Mouse (Mus musculus) lung, embryonic 16.5 days (tissue): ENCODE results near the gene Olfr676. TPM values are rescaled to one million over a fixed set of nuclear protein-coding genes. Genes with fewer than 3 reads are reported as not detected.
"Not testable (repeated sequence)": the region's sequence is repeated elsewhere in the genome, so short reads cannot be mapped to it uniquely, and the experiment has no call there.

Experiments used
- ATAC-seq: fragments of 200-750 bp; cut with Nextera tagmentation; 2 replicates; pipeline ENCODE4 v1.8.0; 2017; ENCODE audit warnings: low read depth, mild to moderate bottlenecking, moderate library complexity
- H3K27ac ChIP-seq: fragments of 300-500 bp; sonication (generic); 2 replicates; pipeline ENCODE4 v1.5.1; 2014; ENCODE audit warnings: mild to moderate bottlenecking, control low read depth, low read length
- H3K27me3 ChIP-seq: fragments of 300-500 bp; sonication (generic); 2 replicates; pipeline ENCODE4 v1.6.1; 2014; ENCODE audit warnings: low read depth, low read length, mixed read lengths; ENCODE audit not compliant: control insufficient read depth, insufficient read depth
- H3K36me3 ChIP-seq: fragments of 300-500 bp; sonication (generic); 2 replicates; pipeline ENCODE4 v1.6.1; 2014; ENCODE audit warnings: low read length; ENCODE audit not compliant: control insufficient read depth, insufficient read depth
- H3K4me1 ChIP-seq: fragments of 300-500 bp; sonication (generic); replicated peaks from 2 replicates; pipeline ENCODE4 v1.6.1; 2014; ENCODE audit warnings: low read length, mixed read lengths; ENCODE audit not compliant: control insufficient read depth, insufficient read depth
- H3K4me2 ChIP-seq: fragments of 300-500 bp; sonication (generic); 2 replicates; pipeline ENCODE4 v1.6.1; 2014; ENCODE audit warnings: low read depth, low read length, control low read depth
- H3K4me3 ChIP-seq: fragments of 300-500 bp; sonication (generic); 2 replicates; pipeline ENCODE4 v1.5.1; 2014; ENCODE audit warnings: mild to moderate bottlenecking, low read length, control low read depth
- H3K9ac ChIP-seq: fragments of 300-500 bp; sonication (generic); 2 replicates; pipeline ENCODE4 v1.6.1; 2014; ENCODE audit warnings: low read length, control low read depth
- H3K9me3 ChIP-seq: fragments of 300-500 bp; sonication (generic); 2 replicates; pipeline ENCODE4 v1.6.1; 2016; ENCODE audit warnings: low read length; ENCODE audit not compliant: control insufficient read depth
- WGBS: fragments of 180-500 bp; shearing (Covaris S2); extraction: QIAGEN DNeasy Blood & Tissue Kit; methylation state at CpG from one replicate; pipeline ENCODE4 v1.1.7; 2014; 5-methylcytosine and 5-hydroxymethylcytosine counted together
- polyA plus RNA-seq: library from polyadenylated mRNA; unstranded; fragments of >200 nt; fragmentation: Nextera tagmentation; extraction: Ambion mirVana; gene quantifications from 2 replicates; pipeline ENCODE4 v1.2.1, GENCODE M21; 2015

Gene Olfr676
- polyA plus RNA-seq: not detected in 2 replicates

DNA sequence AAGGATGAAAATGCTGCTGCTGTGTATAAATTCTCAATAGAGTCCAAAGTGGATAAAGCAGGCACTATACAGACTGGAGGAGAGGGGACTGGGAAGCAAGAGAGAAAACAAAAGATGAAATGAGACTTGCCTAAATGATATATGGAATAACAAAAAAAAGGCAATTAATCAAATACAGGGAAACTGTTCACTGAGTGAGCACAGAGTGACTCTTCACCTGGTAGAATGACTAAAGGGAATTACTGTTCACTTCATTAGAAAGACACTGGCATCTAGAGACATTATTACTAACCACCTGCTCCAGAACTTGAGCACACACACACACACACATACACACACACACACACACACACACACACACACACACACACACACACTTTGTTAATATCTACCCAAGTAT, at the start of gene Olfr676:
Gene Olfr676 (plus strand): TSS at position 301 of the 400 bp plus-strand sequence.
- no peak within 1 kb of the TSS for H3K9ac ChIP-seq
- no peaks in the 10 kb centered on the region for H3K4me1 ChIP-seq
- H3K36me3 ChIP-seq: no peaks in the 10 kb centered on the region
- H3K27ac ChIP-seq: no peak within 1 kb of the TSS
- no peak within 1 kb of the TSS for H3K4me3 ChIP-seq
- H3K4me2 ChIP-seq: no peak within 1 kb of the TSS
- no peaks in the 10 kb centered on the region for H3K27me3 ChIP-seq
- H3K9me3 ChIP-seq: no peaks in the 10 kb centered on the region
- no peak for ATAC-seq

- no peak within 1 kb of the TSS for H3K4me3 ChIP-seq
- H3K4me2 ChIP-seq: no peak within 1 kb of the TSS
- H3K4me1 ChIP-seq: no peaks in the 10 kb centered on the region
- no peak for ATAC-seq
- H3K27ac ChIP-seq: no peak within 1 kb of the TSS
- H3K9ac ChIP-seq: no peak within 1 kb of the TSS
- H3K9me3 ChIP-seq: no peaks in the 10 kb centered on the region
- H3K36me3 ChIP-seq: no peaks in the 10 kb centered on the region
- no peaks in the 10 kb centered on the region for H3K27me3 ChIP-seq
These were observed 30.6 kb upstream of the Olfr676 start, which contains the start of gene Olfr672 for GRCm38 (mm10) chr7:105001929-105002328. Gene Olfr672 (minus strand): TSS chr7:105002029.

GRCm38 (mm10) chr7:105022530-105022929, 10.0 kb upstream of the Olfr676 start:
- H3K27ac ChIP-seq: no peak overlapping the region
- no peaks in the 10 kb centered on the region for H3K27me3 ChIP-seq
- H3K4me2 ChIP-seq: no peak overlapping the region
- no peaks in the 10 kb centered on the region for H3K9me3 ChIP-seq
- H3K36me3 ChIP-seq: no peaks in the 10 kb centered on the region
- no peak overlapping the region for H3K4me3 ChIP-seq
- ATAC-seq: no peak
- no peaks in the 10 kb centered on the region for H3K4me1 ChIP-seq
- no peak overlapping the region for H3K9ac ChIP-seq
- WGBS: 63% methylated on average over 1 of the region's 1 CpGs

GRCm38 (mm10) chr7:105028360-105028759, 4.1 kb upstream of the Olfr676 start, which contains the start of gene Olfr675:
Gene Olfr675 (minus strand): TSS chr7:105028460.
- H3K36me3 ChIP-seq: no peaks in the 10 kb centered on the region
- 67% methylated on average over 1 of the region's 1 CpGs for WGBS
- H3K9ac ChIP-seq: no peak within 1 kb of the TSS
- H3K4me1 ChIP-seq: no peaks in the 10 kb centered on the region
- ATAC-seq: no peak
- H3K4me3 ChIP-seq: no peak within 1 kb of the TSS
- H3K27me3 ChIP-seq: no peaks in the 10 kb centered on the region
- H3K27ac ChIP-seq: no peak within 1 kb of the TSS
- H3K4me2 ChIP-seq: no peak within 1 kb of the TSS
- no peaks in the 10 kb centered on the region for H3K9me3 ChIP-seq

- not testable (repeated sequence) for ATAC-seq, H3K4me3 ChIP-seq, H3K9me3 ChIP-seq, H3K36me3 ChIP-seq, H3K4me1 ChIP-seq, H3K4me2 ChIP-seq, H3K9ac ChIP-seq, H3K27me3 ChIP-seq, H3K27ac ChIP-seq
- 48% methylated on average over 5 of the region's 5 CpGs for WGBS
These were observed 1.3 kb downstream of the Olfr676 start for GRCm38 (mm10) chr7:105033836-105034235.

DNA sequence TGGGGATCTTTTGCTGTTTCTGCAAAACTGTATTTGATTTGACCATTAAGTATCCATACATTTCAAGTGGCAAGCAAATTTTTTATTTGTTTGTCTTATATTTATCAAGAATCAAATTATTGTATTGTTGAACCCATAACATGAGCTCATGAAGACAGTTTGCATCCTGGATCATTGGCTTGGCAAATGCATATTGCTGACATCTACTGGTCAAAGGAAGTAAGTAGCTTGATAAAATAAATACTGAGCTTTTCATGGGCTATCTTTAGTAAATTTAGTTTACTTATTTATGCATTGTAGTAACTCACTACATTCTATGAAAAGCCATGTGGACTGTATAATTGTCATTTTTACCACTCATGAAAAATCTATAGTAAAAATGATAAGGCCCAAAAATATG, 26.5 kb downstream of the Olfr676 start:
- Histone ChIP-seq H3K9ac (no peak overlapping the region), H3K27ac (no peak overlapping the region), H3K4me2 (no peak overlapping the region), H3K36me3 (no peaks in the 10 kb centered on the region), H3K4me1 (no peaks in the 10 kb centered on the region), H3K27me3 (no peaks in the 10 kb centered on the region), H3K9me3 (no peaks in the 10 kb centered on the region), H3K4me3 (no peak overlapping the region)
- no peak for ATAC-seq

DNA sequence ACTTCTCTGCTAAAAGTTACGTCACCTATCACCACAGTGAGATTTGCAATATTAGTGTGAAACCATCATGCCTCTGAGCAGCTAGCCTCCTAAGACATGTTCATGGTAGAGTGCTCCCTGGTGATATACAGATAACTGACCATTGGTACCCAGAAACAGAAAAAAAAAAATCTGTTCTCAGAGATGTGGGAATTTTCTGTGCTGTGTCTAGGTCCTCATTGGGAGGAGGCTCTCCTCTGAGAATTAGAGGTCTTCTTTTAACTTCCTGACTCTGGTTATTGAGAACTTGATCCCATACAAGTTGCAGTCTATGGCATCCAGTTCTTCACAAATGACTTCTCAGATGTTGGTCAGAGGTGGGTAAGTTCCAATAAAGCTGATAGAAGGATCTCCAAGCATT, 31.7 kb downstream of the Olfr676 start, which contains the start of gene Olfr678:
Gene Olfr678 (plus strand): TSS at position 301 of the 400 bp plus-strand sequence.
- Histone ChIP-seq H3K9ac (no peak within 1 kb of the TSS), H3K27me3 (no peaks in the 10 kb centered on the region), H3K4me1 (no peaks in the 10 kb centered on the region), H3K4me2 (no peak within 1 kb of the TSS), H3K36me3 (no peaks in the 10 kb centered on the region), H3K4me3 (no peak within 1 kb of the TSS), H3K9me3 (no peaks in the 10 kb centered on the region), H3K27ac (no peak within 1 kb of the TSS)
- 81% methylated on average over 1 of the region's 1 CpGs for WGBS
- ATAC-seq: no peak

DNA sequence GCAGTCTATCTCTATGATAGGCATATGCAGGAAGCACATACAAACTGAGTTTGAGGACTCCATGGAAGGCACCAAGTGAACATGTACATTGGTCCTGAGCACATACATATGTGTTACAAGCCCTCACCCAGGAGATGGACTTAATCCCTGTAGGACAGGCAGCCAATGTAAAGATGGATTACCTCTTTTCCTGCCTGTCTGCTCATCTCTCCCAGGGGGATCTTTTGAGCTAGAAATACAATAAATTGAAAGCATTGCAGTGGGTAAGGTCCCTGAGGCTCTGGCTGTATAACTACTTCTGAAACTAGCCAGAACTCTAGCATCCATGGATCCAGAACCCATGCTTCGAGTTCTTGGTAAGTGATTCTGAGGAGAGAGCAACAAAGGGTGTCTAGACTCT, 48.4 kb downstream of the Olfr676 start, which contains the start of gene Olfr679:
Gene Olfr679 (plus strand): TSS at position 301 of the 400 bp plus-strand sequence.
- Histone ChIP-seq H3K9me3 (no peaks in the 10 kb centered on the region), H3K36me3 (no peaks in the 10 kb centered on the region), H3K27ac (no peak within 1 kb of the TSS), H3K9ac (no peak within 1 kb of the TSS), H3K4me2 (no peak within 1 kb of the TSS), H3K4me3 (no peak within 1 kb of the TSS), H3K27me3 (no peaks in the 10 kb centered on the region), H3K4me1 (no peaks in the 10 kb centered on the region)
- 32% methylated on average over 1 of the region's 1 CpGs for WGBS
- ATAC-seq: no peak
